In genomic region chr7:31082831-31083588, GRCm38 (mm10) we compare ENCODE assay signal across 9 mouse cellular contexts. TPM values are rescaled to one million over a fixed set of nuclear protein-coding genes. Genes with fewer than 3 reads are reported as not detected.
DNase-seq lines count a peak whose midpoint lies in the region; ATAC-seq and TF ChIP-seq lines count a peak whose summit lies in the region.
"Had no signal": no experiment of that assay in that cellular context is flagged by ENCODE, and none has a peak within 500 bp of the region (broad histone marks: within the 10 kb centered on the region; RNA-seq: fewer than 3 reads in every experiment).

No protein-coding gene starts in this region.

- H3K36me3 ChIP-seq in embryonic facial prominence, embryonic 12.5 days, result no peaks in the 10 kb centered on the region
- H3K36me3 ChIP-seq in hindbrain, embryonic 13.5 days, result no peaks in the 10 kb centered on the region
- H3K36me3 ChIP-seq in intestine, postnatal 0 days (ENCODE audit: control insufficient read depth, insufficient read depth), result no peaks in the 10 kb centered on the region

- no peak for TF ChIP-seq CTCF in left cerebral cortex, adult 2 months (IDR thresholded peaks at IDR 0.05)
- no peak for TF ChIP-seq CTCF in intestine, postnatal 0 days (IDR thresholded peaks at IDR 0.05; ENCODE audit: low read depth)

- intact Hi-C loops in left cerebral cortex, adult 2 months (cut with DNase I), result no loop called here
- intact Hi-C loops in left cerebral cortex, postnatal 36 days (cut with DNase I), result no loop called here

- H3K4me1 ChIP-seq in embryonic facial prominence, embryonic 12.5 days, result peaks cover 26% of the 10 kb centered on the region; the same call in 1 of the 2 replicates
- H3K4me1 ChIP-seq in hindbrain, embryonic 13.5 days (replicated peaks), result peaks cover 22% of the 10 kb centered on the region
- no peaks in the 10 kb centered on the region for H3K4me1 ChIP-seq in intestine, postnatal 0 days (replicated peaks; ENCODE audit: control insufficient read depth, insufficient read depth, low read length)

- DNase-seq in left cerebral cortex, adult 2 months (ENCODE audit: extremely low spot score in 1 of 2, low spot score in 2 of 2), result no peak
- no peak for DNase-seq in left cerebral cortex, postnatal 36 days (ENCODE audit: low spot score in 2 of 2)
- peak; percentile 93 for DNase-seq in brain, adult 2 months (ENCODE audit: low read depth, low spot score)
- DNase-seq in lung, postnatal 25 days (ENCODE audit: low spot score), result peak; percentile 54
- DNase-seq in yolk sac, embryonic 10.5 days (ENCODE audit: low spot score), result no peak

- H3K4me2 ChIP-seq in embryonic facial prominence, embryonic 12.5 days (replicated peaks), result no peak overlapping the region
- H3K4me2 ChIP-seq in hindbrain, embryonic 13.5 days, result no peak overlapping the region
- no peak overlapping the region for H3K4me2 ChIP-seq in intestine, postnatal 0 days (replicated peaks; ENCODE audit: low read depth)

- H3K4me3 ChIP-seq in left cerebral cortex, adult 2 months, result no peak overlapping the region
- no peak overlapping the region for H3K4me3 ChIP-seq in embryonic facial prominence, embryonic 12.5 days
- H3K4me3 ChIP-seq in hindbrain, embryonic 13.5 days, result no peak overlapping the region
- no peak overlapping the region for H3K4me3 ChIP-seq in intestine, postnatal 0 days (ENCODE audit: low read depth, low read length)

- H3K27me3 ChIP-seq in embryonic facial prominence, embryonic 12.5 days, result no peaks in the 10 kb centered on the region
- no peaks in the 10 kb centered on the region for H3K27me3 ChIP-seq in hindbrain, embryonic 13.5 days
- no peaks in the 10 kb centered on the region for H3K27me3 ChIP-seq in intestine, postnatal 0 days (replicated peaks; ENCODE audit: control insufficient read depth, insufficient read depth, low read length)

- H3K9ac ChIP-seq in embryonic facial prominence, embryonic 12.5 days, result no peak overlapping the region
- H3K9ac ChIP-seq in hindbrain, embryonic 13.5 days, result no peak overlapping the region
- no peak overlapping the region for H3K9ac ChIP-seq in intestine, postnatal 0 days (ENCODE audit: low read depth, low read length)

- no peaks in the 10 kb centered on the region for H3K9me3 ChIP-seq in embryonic facial prominence, embryonic 12.5 days
- H3K9me3 ChIP-seq in hindbrain, embryonic 13.5 days, result no peaks in the 10 kb centered on the region; the same call in 1 of the 2 replicates
- H3K9me3 ChIP-seq in intestine, postnatal 0 days (ENCODE audit: control insufficient read depth), result no peaks in the 10 kb centered on the region

- peak overlapping the region; percentile 91 for H3K27ac ChIP-seq in left cerebral cortex, adult 2 months
- H3K27ac ChIP-seq in embryonic facial prominence, embryonic 12.5 days, result peak overlapping the region; percentile 70; the same call in 1 of the 2 replicates
- peak overlapping the region; percentile 48; the same call in 1 of the 2 replicates for H3K27ac ChIP-seq in hindbrain, embryonic 13.5 days
- H3K27ac ChIP-seq in intestine, postnatal 0 days (ENCODE audit: low read depth, low read length), result no peak overlapping the region

- 40% methylated on average over 14 of the region's 14 CpGs for WGBS in embryonic facial prominence, embryonic 12.5 days
- WGBS in hindbrain, embryonic 13.5 days, result 56% methylated on average over 14 of the region's 14 CpGs
- WGBS in intestine, postnatal 0 days, result 72% methylated on average over 14 of the region's 14 CpGs

- no peak for ATAC-seq in embryonic facial prominence, embryonic 12.5 days (ENCODE audit: insufficient number of reproducible peaks, insufficient read depth, low FRiP score, low TSS enrichment)
- 0 out of 2 replicates have a peak, but pooled peaks have one; percentile 23 for ATAC-seq in hindbrain, embryonic 13.5 days (ENCODE audit: low FRiP score)
- no peak for ATAC-seq in intestine, postnatal 0 days

RNA-seq across cellular contexts. Expression of gene Fxyd3, which starts 6.5 kb away (rescaled TPM):
- total RNA-seq in left cerebral cortex, adult 2 months (2021), result not detected
- not detected for total RNA-seq in left cerebral cortex, postnatal 36 days (2021)
- polyA plus RNA-seq in embryonic facial prominence, embryonic 12.5 days (2016; fragmentation: Nextera tagmentation; extraction: Ambion mirVana), result 16.6 and 19.2 TPM in 2 replicates
- 0.79 and 1.3 TPM in 2 replicates for polyA plus RNA-seq in hindbrain, embryonic 13.5 days (2015; fragmentation: Nextera tagmentation; extraction: Ambion mirVana)
- 40.4 and 48.0 TPM in 2 replicates for polyA plus RNA-seq in intestine, postnatal 0 days (2015; fragmentation: Nextera tagmentation; extraction: Ambion mirVana)

RNA-seq across cellular contexts. Expression of gene Lgi4, which starts 23.9 kb away (rescaled TPM):
- total RNA-seq in left cerebral cortex, adult 2 months (2021), result 10 to 100 TPM; 28.9 to 34.1 TPM
- 10 to 100 TPM; 27.4 to 28.7 TPM for total RNA-seq in left cerebral cortex, postnatal 36 days (2021)
- polyA plus RNA-seq in embryonic facial prominence, embryonic 12.5 days (2016; fragmentation: Nextera tagmentation; extraction: Ambion mirVana), result 1.5 and 2.0 TPM in 2 replicates
- 1.1 and 1.6 TPM in 2 replicates for polyA plus RNA-seq in hindbrain, embryonic 13.5 days (2015; fragmentation: Nextera tagmentation; extraction: Ambion mirVana)
- polyA plus RNA-seq in intestine, postnatal 0 days (2015; fragmentation: Nextera tagmentation; extraction: Ambion mirVana), result 0.70 and 0.78 TPM in 2 replicates
- polyA plus RNA-seq: heart, embryonic 14.5 days had no signal

RNA-seq across cellular contexts. Expression of gene Fxyd1, which starts 26.0 kb away (rescaled TPM):
- 10 to 100 TPM; 72.8 to 79.1 TPM for total RNA-seq in left cerebral cortex, adult 2 months (2021)
- total RNA-seq in left cerebral cortex, postnatal 36 days (2021), result 10 to 100 TPM; 75.9 to 86.2 TPM
- 24.2 and 31.1 TPM in 2 replicates for polyA plus RNA-seq in embryonic facial prominence, embryonic 12.5 days (2016; fragmentation: Nextera tagmentation; extraction: Ambion mirVana)
- polyA plus RNA-seq in hindbrain, embryonic 13.5 days (2015; fragmentation: Nextera tagmentation; extraction: Ambion mirVana), result 27.3 and 30.6 TPM in 2 replicates
- 78.9 and 83.1 TPM in 2 replicates for polyA plus RNA-seq in intestine, postnatal 0 days (2015; fragmentation: Nextera tagmentation; extraction: Ambion mirVana)

RNA-seq across cellular contexts. Expression of gene Fxyd7, which starts 31.7 kb away (rescaled TPM):
- 100 to 1,000 TPM; 174 to 184 TPM for total RNA-seq in left cerebral cortex, adult 2 months (2021)
- total RNA-seq in left cerebral cortex, postnatal 36 days (2021), result 100 to 1,000 TPM; 184 to 245 TPM
- polyA plus RNA-seq in embryonic facial prominence, embryonic 12.5 days (2016; fragmentation: Nextera tagmentation; extraction: Ambion mirVana), result 26.0 and 36.0 TPM in 2 replicates
- polyA plus RNA-seq in hindbrain, embryonic 13.5 days (2015; fragmentation: Nextera tagmentation; extraction: Ambion mirVana), result 108 and 116 TPM in 2 replicates
- polyA plus RNA-seq in intestine, postnatal 0 days (2015; fragmentation: Nextera tagmentation; extraction: Ambion mirVana), result 15.2 and 16.2 TPM in 2 replicates

RNA-seq across cellular contexts. Expression of gene Hpn, which starts 32.1 kb away (rescaled TPM):
- 1 to 10 TPM; 2.5 to 8.3 TPM for total RNA-seq in left cerebral cortex, adult 2 months (2021)
- 1 to 10 TPM; 2.1 to 4.5 TPM for total RNA-seq in left cerebral cortex, postnatal 36 days (2021)
- polyA plus RNA-seq in embryonic facial prominence, embryonic 12.5 days (2016; fragmentation: Nextera tagmentation; extraction: Ambion mirVana), result 3.7 and 4.2 TPM in 2 replicates
- polyA plus RNA-seq in hindbrain, embryonic 13.5 days (2015; fragmentation: Nextera tagmentation; extraction: Ambion mirVana), result 0.65 and 0.78 TPM in 2 replicates
- polyA plus RNA-seq in intestine, postnatal 0 days (2015; fragmentation: Nextera tagmentation; extraction: Ambion mirVana), result 21.2 and 28.3 TPM in 2 replicates

Comparison
In these comparisons a context has a peak if more than half of its experiments do, and no peak if none do; other contexts are left out.
1. DNase-seq: peak in brain, adult 2 months (single experiment) and lung, postnatal 25 days (single experiment); none in left cerebral cortex, adult 2 months (0 of 2), left cerebral cortex, postnatal 36 days (0 of 2) and yolk sac, embryonic 10.5 days (single experiment).